Mouse (Mus musculus): Measurements from ENCODE around the gene Olfr30. TPM values are rescaled to one million over a fixed set of nuclear protein-coding genes. Genes with fewer than 3 reads are reported as not detected.

Olfr30 gene
- polyA plus RNA-seq (2012; rRNA removed) = not detected in 2 replicates

DNA sequence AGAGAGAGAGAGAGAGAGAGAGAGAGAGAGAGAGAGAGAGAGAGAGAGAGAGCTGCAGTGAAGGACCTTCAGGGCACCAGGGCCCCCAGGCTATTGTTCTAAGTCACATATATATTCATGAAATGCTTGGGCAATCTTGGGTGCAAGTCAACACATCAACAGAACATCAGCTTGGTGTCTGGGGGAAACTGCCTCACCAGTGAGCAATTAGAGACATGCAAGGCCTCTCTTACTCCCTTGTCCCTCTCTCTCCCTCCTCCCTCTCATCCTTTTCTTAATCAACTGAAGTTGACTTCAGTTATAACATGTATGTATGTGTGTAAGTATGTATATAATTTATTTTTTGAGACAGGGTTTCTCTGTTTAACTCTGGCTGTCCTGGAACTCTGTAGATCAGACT, at the start of gene Olfr30:
Gene Olfr30, minus strand, starts transcription at position 101 of the 400 bp plus-strand sequence.

DNA sequence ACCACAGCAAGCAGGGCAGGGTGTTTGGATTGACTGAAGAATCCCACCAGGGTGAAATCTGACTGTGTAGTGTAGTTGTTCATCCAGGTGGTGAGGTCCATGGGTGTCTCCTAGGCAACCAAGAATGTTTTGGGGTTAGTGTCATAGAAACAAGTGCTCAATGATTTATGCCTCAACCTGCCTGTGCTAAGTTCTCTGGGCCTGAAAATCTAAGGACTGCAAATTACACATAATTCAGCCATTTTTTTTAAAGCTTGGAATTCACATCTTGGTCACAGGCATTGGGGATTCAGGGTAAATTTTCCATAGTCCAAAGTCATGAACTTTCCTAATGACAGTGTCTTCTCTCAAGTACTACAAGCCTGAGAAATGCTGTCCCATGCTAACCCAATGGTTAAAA, 40.4 kb upstream of the Olfr30 start, which contains the start of gene Olfr331:
Gene Olfr331, minus strand, starts transcription at position 101 of the 400 bp plus-strand sequence.

DNA sequence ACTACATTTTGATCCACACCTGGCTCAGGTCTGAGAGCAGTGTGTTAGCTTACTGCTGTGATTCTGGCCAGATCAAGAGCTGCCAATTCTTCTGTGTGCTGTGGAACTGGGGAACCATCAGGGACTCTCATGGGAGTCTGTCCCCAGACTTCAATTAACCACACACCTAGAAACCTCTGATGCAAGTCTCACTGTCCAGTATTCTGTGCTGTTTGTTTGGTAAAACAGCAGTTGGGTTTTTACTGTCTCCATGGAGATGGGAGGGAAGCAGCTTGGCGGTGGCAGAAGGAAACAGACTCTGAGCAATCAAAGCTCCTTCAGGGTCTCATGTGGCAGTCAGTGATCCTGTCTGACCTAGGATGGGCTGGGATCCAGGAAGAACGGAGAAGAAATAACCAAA, 30.4 kb upstream of the Olfr30 start, which contains the start of gene Olfr332:
Gene Olfr332, minus strand, starts transcription at position 101 of the 400 bp plus-strand sequence.

DNA sequence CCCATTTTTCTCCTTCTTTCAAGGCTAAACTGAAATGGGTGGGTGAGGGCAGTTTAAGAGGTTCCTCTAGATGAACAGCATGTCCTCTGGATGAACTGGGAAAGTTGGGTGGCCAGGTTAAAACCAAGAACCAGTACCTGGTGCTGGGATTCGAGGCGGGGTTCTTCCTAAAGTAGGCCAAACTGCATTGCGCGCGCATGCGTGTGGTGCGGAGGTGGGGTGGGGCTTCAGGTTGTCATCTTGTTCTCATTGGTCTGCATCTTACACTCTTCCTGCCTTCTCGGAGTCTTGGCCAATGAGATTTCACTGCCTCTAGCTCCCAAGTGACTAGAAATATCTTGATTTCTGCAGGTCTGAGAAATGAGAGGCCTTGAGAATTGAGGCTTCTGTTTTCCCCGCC, 9.3 kb downstream of the Olfr30 start, which contains the start of gene Lypd9:
Gene Lypd9, minus strand, starts transcription at position 165 of the 400 bp plus-strand sequence.

DNA sequence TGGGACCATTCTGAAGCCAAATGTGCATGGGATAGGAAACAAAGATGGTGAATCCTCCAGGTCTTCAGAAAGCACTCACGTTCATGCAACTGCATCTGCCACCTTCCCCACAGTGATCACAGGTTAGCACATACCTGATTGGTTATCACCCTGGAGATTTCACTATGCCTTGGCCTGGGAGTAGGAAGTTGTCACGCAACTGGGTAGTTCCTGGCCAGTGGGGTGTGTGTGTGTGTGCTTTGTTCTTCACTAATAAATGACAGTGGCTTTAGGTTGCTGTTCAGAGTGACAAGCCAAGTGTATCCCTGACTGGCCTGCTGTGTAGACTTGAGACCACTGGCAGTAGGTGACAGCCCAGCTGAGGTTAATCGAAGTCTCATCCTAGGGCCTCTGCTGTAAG, 29.8 kb downstream of the Olfr30 start, which contains the start of gene Gm12253:
Gene Gm12253, plus strand, starts transcription at position 301 of the 400 bp plus-strand sequence.

DNA sequence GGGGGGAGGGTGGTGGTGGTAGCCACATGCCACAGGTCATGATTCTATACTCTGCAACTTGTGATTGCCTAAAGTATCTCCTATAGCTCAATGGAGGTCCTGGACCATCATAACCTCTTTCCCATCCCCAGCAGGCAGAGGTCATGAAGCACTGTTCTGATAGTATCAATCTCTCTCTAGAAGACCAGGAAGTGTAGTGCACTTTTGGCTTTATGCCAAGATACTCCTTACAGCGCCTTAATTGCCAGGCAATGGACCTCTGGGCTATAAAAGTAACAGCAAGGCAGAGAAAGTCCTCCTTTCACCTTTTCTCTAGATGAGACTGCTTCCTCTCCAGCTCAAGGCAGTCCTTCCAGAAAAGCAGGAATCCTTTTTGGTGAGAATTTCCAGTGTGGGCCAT, 41.3 kb downstream of the Olfr30 start, which contains the start of gene 1810065E05Rik:
Gene 1810065E05Rik, plus strand, starts transcription at position 297 of the 400 bp plus-strand sequence.

Other genes starting within 250 kb of the Olfr30 start
- gene 4930438A08Rik, start 187.5 kb downstream of the Olfr30 start, polyA plus RNA-seq (2012; rRNA removed) = 0.44 and 0.82 TPM in 2 replicates
- 17.1 and 18.8 TPM in 2 replicates for gene Zfp692, start 155.2 kb downstream of the Olfr30 start, polyA plus RNA-seq (2012; rRNA removed)
- gene Zfp672, start 131.9 kb downstream of the Olfr30 start, polyA plus RNA-seq (2012; rRNA removed) = 19.2 and 22.1 TPM in 2 replicates
- gene Sh3bp5l, start 131.5 kb downstream of the Olfr30 start, polyA plus RNA-seq (2012; rRNA removed) = 8.1 and 9.0 TPM in 2 replicates
- gene Lypd8, start 83.2 kb downstream of the Olfr30 start, polyA plus RNA-seq (2012; rRNA removed) = 0.03 TPM in 1 of 2 replicates, not detected in the other
- not detected in 2 replicates for gene 1810065E05Rik, start 41.2 kb downstream of the Olfr30 start, polyA plus RNA-seq (2012; rRNA removed)
- not detected in 2 replicates for gene Gm12253, start 29.7 kb downstream of the Olfr30 start, polyA plus RNA-seq (2012; rRNA removed)
- gene Lypd9, start 9.3 kb downstream of the Olfr30 start, polyA plus RNA-seq (2012; rRNA removed) = not detected in 2 replicates
- gene Olfr332, start 30.3 kb upstream of the Olfr30 start, polyA plus RNA-seq (2012; rRNA removed) = not detected in 2 replicates
- gene Olfr331, start 40.3 kb upstream of the Olfr30 start, polyA plus RNA-seq (2012; rRNA removed) = not detected in 2 replicates
- gene Olfr330, start 72.6 kb upstream of the Olfr30 start, polyA plus RNA-seq (2012; rRNA removed) = not detected in 2 replicates
- gene Olfr329-ps, start 84.2 kb upstream of the Olfr30 start, polyA plus RNA-seq (2012; rRNA removed) = not detected in 2 replicates
- gene Olfr328, start 93.4 kb upstream of the Olfr30 start, polyA plus RNA-seq (2012; rRNA removed) = not detected in 2 replicates
- gene Olfr224, start 108.3 kb upstream of the Olfr30 start, polyA plus RNA-seq (2012; rRNA removed) = not detected in 2 replicates
- not detected in 2 replicates for gene Olfr325, start 115.5 kb upstream of the Olfr30 start, polyA plus RNA-seq (2012; rRNA removed)
- not detected in 2 replicates for gene Olfr324, start 132.8 kb upstream of the Olfr30 start, polyA plus RNA-seq (2012; rRNA removed)
- not detected in 2 replicates for gene 2210407C18Rik, start 153.8 kb upstream of the Olfr30 start, polyA plus RNA-seq (2012; rRNA removed)
- not detected in 2 replicates for gene Olfr323, start 168.2 kb upstream of the Olfr30 start, polyA plus RNA-seq (2012; rRNA removed)
- gene Trim58, start 178.2 kb upstream of the Olfr30 start, polyA plus RNA-seq (2012; rRNA removed) = 8.3 and 10.1 TPM in 2 replicates
- 0.03 TPM in 2 replicates for gene Olfr322, start 196.5 kb upstream of the Olfr30 start, polyA plus RNA-seq (2012; rRNA removed)
- gene Olfr320, start 218.8 kb upstream of the Olfr30 start, polyA plus RNA-seq (2012; rRNA removed) = not detected in 2 replicates
- not detected in 2 replicates for gene Olfr319, start 236.9 kb upstream of the Olfr30 start, polyA plus RNA-seq (2012; rRNA removed)

Data from liver, embryonic 14 days (tissue).